Mouse (Mus musculus) stomach, postnatal 0 days (tissue): ENCODE results near the gene Clcf1.

ENCODE experiments used
- CTCF ChIP-seq: IDR thresholded peaks from 2 replicates; pipeline ENCODE4 v1.5.1; 2016; ENCODE audit warnings: antibody characterized with exemption, low read depth, mild to moderate bottlenecking, moderate library complexity
- EP300 ChIP-seq: optimal IDR thresholded peaks from 2 replicates; pipeline ENCODE3; 2016; ENCODE audit warnings: antibody characterized with exemption

GRCm38 (mm10) chr19:4184976-4185975 lies 28.8 kb upstream of the Clcf1 start:
- TF ChIP-seq EP300 (no peak), CTCF (no peak)
